Mouse (Mus musculus) bone marrow macrophage, adult 2 months (primary cell): ENCODE data around the gene Gm49391.
"Not testable (repeated sequence)": the region's sequence is repeated elsewhere in the genome, so short reads cannot be mapped to it uniquely, and the experiment has no call there.

Experiments used
- CTCF ChIP-seq: IDR thresholded peaks from 2 replicates; pipeline ENCODE4 v1.5.1; 2012; ENCODE audit warnings: low read depth, mild to moderate bottlenecking, low read length, moderate library complexity
- POLR2A ChIP-seq: IDR thresholded peaks from 2 replicates; pipeline ENCODE4 v1.6.1; 2012; ENCODE audit warnings: mild to moderate bottlenecking, low read depth, low read length, borderline replicate concordance

DNA sequence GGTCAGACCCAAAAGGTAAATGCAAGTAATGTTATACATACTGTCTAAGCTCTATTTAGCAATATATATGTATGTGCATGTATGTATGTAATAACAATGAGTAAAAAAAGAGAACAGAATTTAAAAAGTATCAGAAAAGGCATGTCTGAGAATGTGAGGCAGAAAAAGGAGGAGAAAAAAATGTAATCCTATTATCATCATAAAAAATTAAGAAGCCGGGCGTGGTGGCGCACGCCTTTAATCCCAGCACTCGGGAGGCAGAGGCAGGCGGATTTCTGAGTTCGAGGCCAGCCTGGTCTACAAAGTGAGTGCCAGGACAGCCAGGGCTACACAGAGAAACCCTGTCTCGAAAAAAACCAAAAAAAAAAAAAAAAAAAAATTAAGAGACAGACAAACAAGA lies 39.6 kb downstream of the Gm49391 start, which contains the start of gene Gm49392:
- not testable (repeated sequence) for TF ChIP-seq POLR2A, CTCF
